Mouse (Mus musculus): ENCODE data around the gene Spp2. TPM values are rescaled to one million over a fixed set of nuclear protein-coding genes. Genes with fewer than 3 reads are reported as not detected.

Gene Spp2
- polyA plus RNA-seq, 1 experiment from 2014 or later = 18.1 TPM

DNA sequence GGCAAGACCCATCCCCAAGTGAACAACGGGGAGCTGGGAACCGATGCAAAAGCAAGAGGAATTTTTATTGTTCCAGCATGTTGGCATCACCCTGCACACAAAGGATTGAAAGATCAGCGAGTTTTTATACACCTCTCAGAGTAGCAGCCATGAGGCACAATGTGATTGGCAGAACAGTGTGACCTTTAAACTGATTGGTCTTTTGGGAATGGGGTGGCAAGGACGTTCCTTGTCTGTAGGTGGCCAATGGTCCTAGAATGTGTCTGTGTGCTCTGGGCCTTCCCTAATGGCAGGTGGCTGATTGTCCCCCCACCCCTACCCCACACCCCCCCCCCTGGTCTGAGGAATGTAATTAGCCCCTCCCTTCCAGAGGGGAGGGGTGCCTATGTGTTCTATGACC lies 52.4 kb downstream of the Spp2 start:
- Histone ChIP-seq H3K4me2 (ENCODE audit: low read depth, low read length) (no peak overlapping the region), H3K36me3 (ENCODE audit: control insufficient read depth, insufficient read depth, low read length) (no peaks in the 10 kb centered on the region), H3K27me3 (ENCODE audit: control insufficient read depth, insufficient read depth, low read length) (no peaks in the 10 kb centered on the region), H3K4me3 (replicated peaks; ENCODE audit: low read length) (no peak overlapping the region), H3K9ac (ENCODE audit: low read length) (no peak overlapping the region), H3K27ac (ENCODE audit: low read length) (no peak overlapping the region), H3K4me1 (ENCODE audit: control insufficient read depth, insufficient read depth, low read length) (peaks cover 4% of the 10 kb centered on the region), H3K9me3 (replicated peaks; ENCODE audit: control insufficient read depth, low read length) (no peaks in the 10 kb centered on the region)
- 91% methylated on average over 4 of the region's 4 CpGs for WGBS
- ATAC-seq (ENCODE audit: insufficient read depth, low FRiP score) = no peak

DNA sequence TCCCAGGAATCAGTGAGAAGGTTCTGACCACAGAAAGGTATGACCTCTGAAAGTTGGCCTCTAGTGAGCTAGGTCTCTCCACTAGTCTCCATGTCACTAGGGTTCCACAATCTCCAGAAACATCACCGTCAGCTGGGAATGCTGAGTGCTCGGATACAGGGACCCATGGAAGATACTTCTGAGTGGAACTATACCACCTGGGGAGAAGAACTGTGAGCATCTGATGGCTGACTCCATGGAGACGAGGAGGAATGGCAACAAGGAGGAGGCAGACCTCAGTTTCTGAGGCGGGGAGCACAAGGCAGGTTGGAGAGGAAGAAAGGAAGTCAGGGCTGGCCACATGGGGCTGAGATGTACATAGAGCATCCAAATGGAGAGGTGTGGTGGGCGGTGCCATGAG lies 52.9 kb downstream of the Spp2 start:
- 81% methylated on average over 5 of the region's 5 CpGs for WGBS
- H3K4me1 ChIP-seq (ENCODE audit: control insufficient read depth, insufficient read depth, low read length) = peaks cover 4% of the 10 kb centered on the region
- H3K9ac ChIP-seq (ENCODE audit: low read length) = no peak overlapping the region
- no peaks in the 10 kb centered on the region for H3K36me3 ChIP-seq (ENCODE audit: control insufficient read depth, insufficient read depth, low read length)
- H3K9me3 ChIP-seq (replicated peaks; ENCODE audit: control insufficient read depth, low read length) = no peaks in the 10 kb centered on the region
- H3K4me2 ChIP-seq (ENCODE audit: low read depth, low read length) = no peak overlapping the region
- no peaks in the 10 kb centered on the region for H3K27me3 ChIP-seq (ENCODE audit: control insufficient read depth, insufficient read depth, low read length)
- ATAC-seq (ENCODE audit: insufficient read depth, low FRiP score) = no peak
- no peak overlapping the region for H3K4me3 ChIP-seq (replicated peaks; ENCODE audit: low read length)
- H3K27ac ChIP-seq (ENCODE audit: low read length) = no peak overlapping the region

DNA sequence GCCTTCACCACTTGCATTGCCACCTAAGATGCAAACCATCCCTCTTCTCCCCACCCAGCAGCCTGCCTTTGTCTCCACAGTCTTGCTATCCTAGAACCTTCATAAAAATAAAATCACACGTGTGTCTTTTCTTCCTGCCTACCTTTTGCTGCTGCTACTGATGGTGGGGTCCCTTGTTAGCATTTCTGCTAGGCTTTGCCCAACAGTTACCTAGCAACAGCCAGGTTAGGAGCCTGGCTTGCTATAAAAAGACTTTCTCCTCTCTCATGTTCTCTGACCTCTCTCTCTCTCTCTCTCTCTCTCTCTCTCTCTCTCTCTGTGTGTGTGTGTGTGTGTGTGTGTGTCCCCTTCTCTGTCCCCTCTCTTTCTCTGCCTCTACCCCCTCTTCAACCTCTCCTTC lies 54.3 kb downstream of the Spp2 start:
- no peak overlapping the region for H3K4me2 ChIP-seq (ENCODE audit: low read depth, low read length)
- 10% methylated on average over 1 of the region's 1 CpGs for WGBS
- ATAC-seq (ENCODE audit: insufficient read depth, low FRiP score) = no peak
- no peaks in the 10 kb centered on the region for H3K36me3 ChIP-seq (ENCODE audit: control insufficient read depth, insufficient read depth, low read length)
- H3K4me1 ChIP-seq (ENCODE audit: control insufficient read depth, insufficient read depth, low read length) = peaks cover 4% of the 10 kb centered on the region
- H3K4me3 ChIP-seq (replicated peaks; ENCODE audit: low read length) = no peak overlapping the region
- H3K27ac ChIP-seq (ENCODE audit: low read length) = no peak overlapping the region
- H3K27me3 ChIP-seq (ENCODE audit: control insufficient read depth, insufficient read depth, low read length) = no peaks in the 10 kb centered on the region
- H3K9me3 ChIP-seq (replicated peaks; ENCODE audit: control insufficient read depth, low read length) = no peaks in the 10 kb centered on the region
- no peak overlapping the region for H3K9ac ChIP-seq (ENCODE audit: low read length)

DNA sequence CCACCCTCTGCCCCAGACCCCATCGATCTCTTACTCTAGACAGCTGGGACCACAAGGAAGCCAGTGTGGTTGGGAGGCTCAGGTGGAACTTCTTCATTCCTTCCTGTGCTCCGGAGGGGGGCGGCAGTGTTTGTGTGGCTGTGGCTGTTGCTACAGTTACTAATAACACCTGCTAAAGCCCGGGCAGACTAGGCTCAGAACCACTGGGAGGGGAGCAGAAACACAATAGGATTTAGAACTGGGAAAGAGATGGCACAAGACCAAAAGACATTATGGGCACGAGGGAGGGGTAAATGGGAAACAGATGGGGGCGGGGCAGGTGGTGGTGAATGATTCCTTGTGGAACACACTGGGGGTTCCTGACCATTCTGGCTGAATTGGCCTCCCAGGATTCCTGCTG lies 55.7 kb downstream of the Spp2 start:
- no peak overlapping the region for H3K4me3 ChIP-seq (replicated peaks; ENCODE audit: low read length)
- H3K27ac ChIP-seq (ENCODE audit: low read length) = peak overlapping the region; percentile 44; the same call in 1 of the 2 replicates
- no peaks in the 10 kb centered on the region for H3K9me3 ChIP-seq (replicated peaks; ENCODE audit: control insufficient read depth, low read length)
- no peak overlapping the region for H3K4me2 ChIP-seq (ENCODE audit: low read depth, low read length)
- H3K4me1 ChIP-seq (ENCODE audit: control insufficient read depth, insufficient read depth, low read length) = peaks cover 6% of the 10 kb centered on the region
- WGBS = 35% methylated on average over 6 of the region's 6 CpGs
- no peaks in the 10 kb centered on the region for H3K36me3 ChIP-seq (ENCODE audit: control insufficient read depth, insufficient read depth, low read length)
- ATAC-seq (ENCODE audit: insufficient read depth, low FRiP score) = peak; percentile 52; the same call in 1 of the 2 replicates
- H3K9ac ChIP-seq (ENCODE audit: low read length) = no peak overlapping the region
- no peaks in the 10 kb centered on the region for H3K27me3 ChIP-seq (ENCODE audit: control insufficient read depth, insufficient read depth, low read length)

DNA sequence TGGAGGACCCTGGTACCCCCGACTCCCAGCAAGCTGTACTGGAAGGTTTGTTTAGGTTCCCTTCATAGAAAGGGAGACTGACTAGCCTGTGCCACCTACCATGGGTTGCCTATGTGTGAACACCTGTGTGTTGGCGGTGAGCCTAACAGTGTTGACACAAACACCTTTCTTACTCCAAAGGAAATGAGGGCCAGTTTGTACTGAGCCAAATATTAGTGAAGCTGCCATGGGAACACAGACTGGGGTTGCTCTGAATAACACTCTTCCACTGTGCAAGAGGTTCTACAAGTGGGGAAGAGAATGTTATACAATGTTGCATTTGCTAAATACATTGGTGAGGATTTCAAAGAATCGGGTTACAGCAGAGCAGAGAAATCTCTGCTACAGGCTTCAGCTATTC lies 56.5 kb downstream of the Spp2 start:
- WGBS = 78% methylated on average over 3 of the region's 3 CpGs
- Histone ChIP-seq H3K9ac (ENCODE audit: low read length) (no peak overlapping the region), H3K27ac (ENCODE audit: low read length) (0 out of 2 replicates have a peak overlapping the region, but pooled peaks have one; percentile 34), H3K27me3 (ENCODE audit: control insufficient read depth, insufficient read depth, low read length) (no peaks in the 10 kb centered on the region), H3K4me2 (ENCODE audit: low read depth, low read length) (no peak overlapping the region), H3K9me3 (replicated peaks; ENCODE audit: control insufficient read depth, low read length) (no peaks in the 10 kb centered on the region), H3K36me3 (ENCODE audit: control insufficient read depth, insufficient read depth, low read length) (no peaks in the 10 kb centered on the region), H3K4me1 (ENCODE audit: control insufficient read depth, insufficient read depth, low read length) (peaks cover 6% of the 10 kb centered on the region), H3K4me3 (replicated peaks; ENCODE audit: low read length) (no peak overlapping the region)
- no peak for ATAC-seq (ENCODE audit: insufficient read depth, low FRiP score)

DNA sequence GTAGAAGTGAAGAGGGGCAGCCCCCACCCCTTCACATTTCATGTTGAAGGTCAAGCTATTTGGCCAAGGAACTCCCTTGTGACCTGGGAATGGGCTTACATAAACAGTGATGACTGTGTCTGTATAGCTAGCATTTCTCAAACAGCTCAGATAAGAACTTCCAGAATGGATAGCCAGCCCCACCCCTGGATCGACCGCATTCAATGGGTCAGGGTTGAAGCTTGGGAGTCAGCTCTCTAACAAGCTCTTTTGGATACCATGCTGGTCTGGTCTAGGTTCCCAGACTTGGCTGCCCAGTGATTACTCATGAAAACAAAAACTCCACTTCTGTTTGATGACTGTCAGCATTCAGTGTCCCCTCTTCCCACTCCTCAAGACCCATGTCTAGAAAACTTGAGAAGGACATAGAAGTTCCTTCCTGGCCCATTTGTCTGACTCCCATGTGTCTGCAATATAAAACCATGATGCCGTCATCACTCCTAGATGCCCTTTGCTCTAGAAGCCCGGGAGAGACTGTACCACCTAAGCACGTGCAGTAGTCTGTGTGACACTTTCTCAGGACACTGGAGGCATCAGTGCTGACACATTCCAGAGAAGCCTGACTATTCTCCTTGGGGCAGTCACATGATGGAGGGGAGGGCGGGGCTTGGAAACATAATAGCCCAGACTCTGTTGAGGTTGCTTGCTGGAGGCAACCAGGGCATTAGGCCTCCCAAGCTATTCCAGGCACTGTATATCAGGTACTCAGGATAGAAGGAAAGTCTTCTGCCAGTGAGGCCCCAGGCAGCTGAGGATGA lies 57.5 kb downstream of the Spp2 start:
- Histone ChIP-seq H3K27me3 (ENCODE audit: control insufficient read depth, insufficient read depth, low read length) (no peaks in the 10 kb centered on the region), H3K9ac (ENCODE audit: low read length) (no peak overlapping the region), H3K4me2 (ENCODE audit: low read depth, low read length) (no peak overlapping the region), H3K27ac (ENCODE audit: low read length) (no peak overlapping the region), H3K4me3 (replicated peaks; ENCODE audit: low read length) (no peak overlapping the region), H3K9me3 (replicated peaks; ENCODE audit: control insufficient read depth, low read length) (no peaks in the 10 kb centered on the region), H3K4me1 (ENCODE audit: control insufficient read depth, insufficient read depth, low read length) (peaks cover 6% of the 10 kb centered on the region), H3K36me3 (ENCODE audit: control insufficient read depth, insufficient read depth, low read length) (no peaks in the 10 kb centered on the region)
- ATAC-seq (ENCODE audit: insufficient read depth, low FRiP score) = no peak
- 61% methylated on average over 6 of the region's 6 CpGs for WGBS

DNA sequence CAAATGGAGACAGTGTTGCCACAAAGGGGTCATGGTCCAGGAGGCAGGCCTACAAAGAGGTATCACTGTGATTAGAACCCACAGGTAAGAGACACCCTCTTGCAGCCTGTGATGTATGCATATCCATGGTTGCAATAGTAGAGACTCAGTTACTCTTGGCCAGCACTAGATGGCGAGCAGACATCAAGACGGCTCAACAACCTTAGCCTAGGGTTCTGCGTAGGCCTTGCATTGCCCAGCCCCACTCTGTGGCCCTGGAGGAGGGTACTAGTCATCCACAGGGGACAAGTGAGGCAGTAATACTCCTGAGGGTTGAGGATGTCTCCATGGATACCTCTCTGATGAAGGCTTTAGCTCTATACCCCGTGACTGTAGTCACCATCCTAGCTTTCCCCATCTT lies 59.0 kb downstream of the Spp2 start:
- Histone ChIP-seq H3K9ac (ENCODE audit: low read length) (no peak overlapping the region), H3K27ac (ENCODE audit: low read length) (no peak overlapping the region), H3K4me1 (ENCODE audit: control insufficient read depth, insufficient read depth, low read length) (peaks cover 6% of the 10 kb centered on the region), H3K27me3 (ENCODE audit: control insufficient read depth, insufficient read depth, low read length) (no peaks in the 10 kb centered on the region), H3K4me3 (replicated peaks; ENCODE audit: low read length) (no peak overlapping the region), H3K36me3 (ENCODE audit: control insufficient read depth, insufficient read depth, low read length) (no peaks in the 10 kb centered on the region), H3K4me2 (ENCODE audit: low read depth, low read length) (no peak overlapping the region), H3K9me3 (replicated peaks; ENCODE audit: control insufficient read depth, low read length) (no peaks in the 10 kb centered on the region)
- no peak for ATAC-seq (ENCODE audit: insufficient read depth, low FRiP score)
- 70% methylated on average over 4 of the region's 4 CpGs for WGBS

DNA sequence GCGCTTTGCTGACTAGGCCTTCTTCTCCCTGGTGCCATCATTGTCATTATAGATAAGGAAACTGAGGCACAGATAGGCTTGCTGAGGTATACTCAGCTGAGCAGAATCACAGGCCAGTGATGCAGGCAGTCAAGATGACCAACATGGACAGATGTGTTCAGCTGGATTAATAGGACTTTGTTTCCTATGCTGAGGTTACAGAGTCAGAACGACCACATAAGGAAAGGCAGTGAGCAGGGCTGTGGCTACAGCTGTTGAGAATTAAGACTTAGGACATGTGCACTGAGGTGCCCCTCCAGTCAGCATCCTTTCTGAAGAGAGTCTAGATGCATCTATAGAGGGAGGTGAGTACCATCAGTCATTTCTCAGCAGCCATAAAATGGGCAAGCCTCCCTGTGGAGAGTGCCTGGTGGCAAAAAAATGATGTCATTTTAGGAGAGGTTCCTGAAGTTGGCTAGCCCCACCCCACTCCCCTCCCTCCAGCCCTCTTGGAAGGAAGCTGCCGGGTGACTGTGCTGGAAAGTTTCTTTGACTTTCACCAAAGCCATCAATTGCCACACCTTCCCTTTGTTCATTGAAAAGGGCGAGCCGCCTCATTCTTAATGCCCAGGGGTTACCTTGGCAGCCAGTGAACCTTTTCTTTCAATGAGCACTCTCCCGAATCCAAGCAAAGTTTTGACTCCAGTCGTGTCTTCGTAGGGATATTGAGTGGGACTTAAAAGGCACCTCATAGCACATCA lies 59.7 kb downstream of the Spp2 start:
- Histone ChIP-seq H3K27me3 (ENCODE audit: control insufficient read depth, insufficient read depth, low read length) (no peaks in the 10 kb centered on the region), H3K9me3 (replicated peaks; ENCODE audit: control insufficient read depth, low read length) (no peaks in the 10 kb centered on the region), H3K4me2 (ENCODE audit: low read depth, low read length) (no peak overlapping the region), H3K36me3 (ENCODE audit: control insufficient read depth, insufficient read depth, low read length) (no peaks in the 10 kb centered on the region), H3K4me1 (ENCODE audit: control insufficient read depth, insufficient read depth, low read length) (peaks cover 6% of the 10 kb centered on the region), H3K4me3 (replicated peaks; ENCODE audit: low read length) (no peak overlapping the region), H3K9ac (ENCODE audit: low read length) (no peak overlapping the region), H3K27ac (ENCODE audit: low read length) (peak overlapping the region; percentile 14; the same call in 1 of the 2 replicates)
- peak; percentile 41; the same call in 1 of the 2 replicates for ATAC-seq (ENCODE audit: insufficient read depth, low FRiP score)
- WGBS = 69% methylated on average over 8 of the region's 8 CpGs

DNA sequence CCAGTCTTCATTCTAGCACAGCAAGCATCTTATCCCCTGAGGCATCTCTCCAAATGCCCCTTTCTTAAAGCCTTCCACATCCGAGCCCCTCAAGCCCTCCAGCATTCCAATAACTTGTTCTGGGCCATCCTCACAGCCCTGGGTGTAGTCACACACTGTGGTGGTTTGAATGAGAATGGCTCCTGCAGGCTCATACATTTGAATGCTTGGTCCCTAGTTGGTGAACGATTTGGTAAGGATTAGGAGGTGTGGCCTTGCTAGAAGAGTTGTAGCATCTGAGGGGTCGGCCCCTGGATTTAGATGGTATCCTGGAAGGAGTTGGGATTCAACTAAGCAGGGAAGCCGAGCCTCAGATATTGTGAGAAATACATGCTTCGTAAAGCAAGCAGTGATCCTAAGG lies 61.1 kb downstream of the Spp2 start:
- Histone ChIP-seq H3K27me3 (ENCODE audit: control insufficient read depth, insufficient read depth, low read length) (no peaks in the 10 kb centered on the region), H3K27ac (ENCODE audit: low read length) (no peak overlapping the region), H3K36me3 (ENCODE audit: control insufficient read depth, insufficient read depth, low read length) (no peaks in the 10 kb centered on the region), H3K9me3 (replicated peaks; ENCODE audit: control insufficient read depth, low read length) (no peaks in the 10 kb centered on the region), H3K4me2 (ENCODE audit: low read depth, low read length) (no peak overlapping the region), H3K4me3 (replicated peaks; ENCODE audit: low read length) (no peak overlapping the region), H3K9ac (ENCODE audit: low read length) (no peak overlapping the region), H3K4me1 (ENCODE audit: control insufficient read depth, insufficient read depth, low read length) (0 out of 2 replicates have a peak, but pooled peaks cover 3% of the 10 kb centered on the region)
- 90% methylated on average over 5 of the region's 5 CpGs for WGBS
- no peak for ATAC-seq (ENCODE audit: insufficient read depth, low FRiP score)
